Mouse (Mus musculus): ENCODE data around the gene Evi5l.

Gene Evi5l

DNA sequence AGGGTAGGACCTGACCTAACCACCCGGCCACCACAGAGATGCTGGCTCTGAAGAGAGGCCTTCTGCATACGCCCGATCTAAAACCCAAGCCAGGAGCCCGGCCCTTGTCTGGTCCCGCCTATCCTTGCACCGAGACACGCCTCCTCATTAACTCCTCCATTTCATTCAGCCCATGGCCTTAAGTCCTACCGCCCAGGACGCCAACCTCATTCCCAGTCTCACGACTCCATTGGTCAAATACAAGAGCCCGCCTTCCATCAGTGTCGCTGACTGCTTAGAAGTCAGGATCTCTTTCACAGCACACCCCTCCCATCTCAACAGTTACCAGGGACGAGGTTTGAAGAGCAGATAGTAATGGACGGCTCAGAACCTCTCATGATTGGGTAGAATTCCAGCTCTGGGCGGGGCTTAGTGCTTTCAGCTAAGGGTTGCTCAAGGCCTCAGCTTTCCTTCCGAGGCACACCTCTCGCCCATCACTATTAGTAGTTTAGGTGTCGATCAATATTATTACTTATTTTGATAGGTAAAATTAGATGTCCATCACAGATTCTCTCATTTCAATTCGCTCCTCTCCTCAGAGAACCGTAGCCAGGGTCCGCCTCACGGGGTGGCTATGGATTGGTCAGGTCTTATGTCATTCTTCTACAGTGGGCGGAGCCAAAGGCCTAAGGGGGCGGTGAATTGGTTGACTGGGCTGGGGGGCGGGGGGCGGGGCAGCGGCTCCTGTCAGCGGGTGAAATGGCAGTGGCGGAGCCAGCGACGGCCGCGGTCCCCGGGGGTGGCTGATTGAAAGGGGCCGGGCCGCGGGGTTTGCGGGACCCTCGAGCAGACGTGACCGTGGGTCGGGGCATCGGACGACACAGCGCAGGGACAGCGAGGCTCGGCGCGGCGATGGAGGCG is at the start of gene Evi5l:
Evi5l (plus strand) TSS at position 716 of the 900 bp plus-strand sequence.
- peak; percentile 99 to 100 for DNase-seq

- no peak for DNase-seq
Observed at GRCm38 (mm10) chr8:4133798-4134197, 32.6 kb upstream of the Evi5l start, which contains the start of gene Cd209g. Gene Cd209g, plus strand, starts transcription at chr8:4134098.

GRCm38 (mm10) chr8:4139660-4140646 is 26.4 kb upstream of the Evi5l start:
- DNase-seq = peak; percentile 76

DNA sequence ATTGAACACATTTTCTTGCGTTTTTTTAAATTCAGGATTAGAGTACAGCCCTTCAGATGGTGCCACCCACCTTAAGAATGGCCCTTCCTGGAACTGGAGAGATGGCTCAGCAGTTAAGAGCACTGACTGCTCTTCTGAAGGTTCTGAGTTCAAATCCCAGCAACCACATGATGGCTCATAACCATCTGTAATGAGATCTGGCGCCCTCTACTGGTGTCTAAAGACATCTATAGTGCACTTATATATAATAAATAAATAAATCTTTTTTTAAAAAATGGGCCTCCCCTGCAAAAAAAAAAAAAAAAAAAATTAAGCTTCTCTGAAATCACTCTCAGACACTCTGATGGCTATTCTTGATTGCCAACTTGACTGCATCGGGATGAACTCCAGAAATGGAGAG is 24.6 kb upstream of the Evi5l start:
- DNase-seq = peak in 1 of 2 experiments; percentile 24

DNA sequence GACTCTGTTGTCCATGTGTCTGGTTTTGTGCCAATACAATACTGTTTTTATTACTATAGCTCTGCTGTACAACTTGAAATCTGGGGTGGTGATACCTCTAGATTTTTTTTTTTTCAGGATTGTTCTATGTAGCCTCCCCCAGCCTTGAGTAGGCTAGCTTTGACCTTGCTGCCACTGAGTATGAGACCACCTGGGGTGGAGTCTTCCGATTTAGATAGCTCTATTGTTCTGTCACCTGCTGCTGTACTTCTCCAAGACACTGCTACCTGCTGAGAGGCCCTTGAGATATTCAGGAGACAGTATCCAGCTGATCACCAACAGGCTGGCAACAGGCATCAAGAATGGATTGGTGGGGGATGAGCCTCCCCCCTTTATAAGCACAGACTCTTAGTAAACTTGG is 19.1 kb upstream of the Evi5l start:
- no peak for DNase-seq

GRCm38 (mm10) chr8:4154878-4155277 is 11.5 kb upstream of the Evi5l start:
- no peak for DNase-seq

DNA sequence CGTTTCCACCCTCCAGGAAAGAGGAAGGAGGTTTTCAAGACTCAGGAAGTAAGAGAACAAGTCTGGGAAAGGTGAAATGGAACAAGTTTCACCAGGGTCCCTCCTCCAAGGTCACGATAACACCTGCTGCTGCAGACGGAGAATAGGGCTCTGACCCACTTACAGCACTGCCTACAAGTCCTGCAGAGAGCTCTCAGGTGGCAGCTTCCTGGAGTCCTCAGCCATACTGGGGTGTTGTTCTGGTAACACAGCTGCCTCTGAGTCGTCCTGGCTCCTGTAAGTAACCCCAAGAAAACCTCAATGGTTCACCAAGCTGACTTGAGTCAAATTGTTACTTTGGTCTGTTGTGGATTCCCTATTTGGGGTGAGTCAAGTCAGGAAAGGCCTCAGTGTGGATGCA is 3.6 kb upstream of the Evi5l start:
- no peak for DNase-seq

GRCm38 (mm10) chr8:4165176-4165851 is 1.1 kb upstream of the Evi5l start:
- DNase-seq = no peak

GRCm38 (mm10) chr8:4166881-4167525 is 636 bp downstream of the Evi5l start:
- peak in 1 of 2 experiments; percentile 5 for DNase-seq

GRCm38 (mm10) chr8:4167918-4168317 is 1.6 kb downstream of the Evi5l start:
- no peak for DNase-seq

- DNase-seq = no peak
Observed at GRCm38 (mm10) chr8:4172486-4172885, 6.1 kb downstream of the Evi5l start.

DNA sequence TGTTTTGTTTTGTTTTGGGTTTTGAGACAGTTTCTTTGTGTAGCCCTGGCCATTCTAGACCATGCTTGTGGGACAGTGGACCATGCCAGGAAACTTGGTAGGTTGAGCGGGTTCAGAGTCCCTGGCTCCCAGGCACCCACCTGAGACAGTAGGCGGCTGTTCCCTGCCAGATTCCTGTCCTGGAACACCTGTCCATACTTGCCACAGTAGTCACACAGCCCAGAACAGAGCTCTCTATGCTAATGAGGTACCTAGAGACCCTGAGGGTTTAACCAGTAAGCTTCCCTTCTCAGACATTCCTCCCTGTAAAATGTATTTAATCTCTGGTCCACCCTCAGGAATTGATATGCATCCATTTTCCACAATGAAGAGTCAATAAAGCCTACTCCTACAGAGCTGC is 7.7 kb downstream of the Evi5l start:
- no peak for DNase-seq

DNA sequence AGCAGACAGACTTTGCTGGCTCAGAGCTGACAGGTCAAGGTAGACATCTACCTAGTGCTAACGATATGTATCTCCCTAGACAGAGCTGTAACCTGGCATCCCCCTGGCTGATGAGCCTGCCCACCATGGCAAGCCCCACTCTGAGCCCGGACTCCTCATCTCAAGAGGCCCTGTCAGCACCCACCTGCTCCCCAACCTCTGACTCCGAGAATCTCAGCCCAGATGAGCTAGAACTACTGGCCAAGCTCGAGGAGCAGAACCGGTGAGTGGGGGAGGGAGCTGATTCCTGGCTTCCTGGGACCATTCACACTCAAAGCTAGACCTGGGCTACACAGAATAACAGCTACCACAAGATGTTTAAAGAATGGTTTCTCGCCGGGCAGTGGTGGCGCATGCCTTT is 17.0 kb downstream of the Evi5l start:
- DNase-seq = no peak

DNA sequence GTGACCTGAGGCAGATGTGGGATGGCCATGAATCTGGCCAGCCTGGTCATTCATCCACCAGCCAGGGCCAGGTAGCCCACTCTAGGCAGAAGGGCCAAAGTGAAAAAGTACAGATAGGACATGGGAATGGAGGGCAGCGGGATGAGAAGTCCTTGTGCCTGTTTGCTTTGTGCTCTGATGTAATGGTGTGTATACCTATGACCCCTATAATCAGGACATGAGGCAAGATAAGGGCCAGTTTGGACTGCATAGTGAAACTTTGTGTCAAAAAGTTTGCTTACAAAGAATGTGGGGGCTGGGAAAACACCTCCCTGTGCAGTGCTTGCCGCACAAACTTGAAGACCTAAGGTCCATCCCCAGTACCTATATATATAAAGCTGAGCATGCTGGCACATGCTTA is 19.8 kb downstream of the Evi5l start:
- DNase-seq = no peak

DNA sequence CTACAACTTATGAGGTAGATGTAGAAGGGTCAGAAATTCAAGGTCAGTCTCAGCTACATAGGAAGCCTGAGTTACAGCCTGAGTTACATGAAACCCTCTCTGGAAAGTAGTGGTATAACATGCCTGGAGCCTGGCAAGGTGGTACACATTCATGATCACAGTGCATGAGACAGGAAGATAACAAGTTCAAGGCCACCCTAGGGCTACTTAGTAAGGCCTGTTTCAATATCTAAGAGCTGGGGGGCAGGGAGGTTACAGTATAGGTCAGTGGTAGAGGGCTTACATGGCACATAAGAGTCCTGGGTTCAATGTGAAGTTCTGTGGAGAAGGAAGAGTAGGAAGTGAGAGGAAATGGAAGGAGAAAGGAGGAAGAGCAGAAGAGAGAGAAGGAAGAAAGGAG is 22.2 kb downstream of the Evi5l start:
- DNase-seq = no peak

DNA sequence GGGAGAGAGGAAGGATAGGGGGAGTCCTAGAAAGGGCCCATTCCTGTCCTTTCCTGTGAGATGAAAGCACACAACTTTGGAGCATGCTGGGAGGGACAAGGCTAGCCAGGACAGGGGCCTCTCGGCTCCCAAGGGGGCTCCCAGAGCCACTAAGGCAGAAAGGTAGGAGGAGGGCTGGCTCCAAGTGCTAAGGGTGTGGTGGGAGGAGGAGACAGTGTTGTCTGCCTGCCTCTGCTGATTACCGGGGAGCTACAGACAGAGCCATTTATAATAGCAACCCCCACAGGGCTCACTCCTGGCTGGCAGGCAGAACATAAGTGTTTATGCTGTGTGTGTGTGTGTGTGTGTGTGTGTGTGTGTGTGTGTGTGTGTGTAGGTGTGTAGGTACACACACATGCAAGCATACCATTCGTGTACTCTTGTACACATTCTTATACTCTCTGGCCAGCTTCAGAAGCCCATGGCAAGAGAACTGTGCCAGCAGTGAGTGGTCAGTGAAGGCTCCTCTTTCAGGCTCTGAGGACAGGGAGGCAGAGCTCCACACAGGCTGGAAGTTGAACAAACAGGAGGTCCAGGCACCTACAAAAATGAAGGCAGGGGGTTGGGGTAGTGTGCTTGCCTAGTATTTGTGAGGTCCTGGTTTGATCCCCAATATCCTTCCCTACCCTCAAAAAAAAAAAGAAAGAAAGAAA is 22.8 kb downstream of the Evi5l start:
- DNase-seq = no peak

DNA sequence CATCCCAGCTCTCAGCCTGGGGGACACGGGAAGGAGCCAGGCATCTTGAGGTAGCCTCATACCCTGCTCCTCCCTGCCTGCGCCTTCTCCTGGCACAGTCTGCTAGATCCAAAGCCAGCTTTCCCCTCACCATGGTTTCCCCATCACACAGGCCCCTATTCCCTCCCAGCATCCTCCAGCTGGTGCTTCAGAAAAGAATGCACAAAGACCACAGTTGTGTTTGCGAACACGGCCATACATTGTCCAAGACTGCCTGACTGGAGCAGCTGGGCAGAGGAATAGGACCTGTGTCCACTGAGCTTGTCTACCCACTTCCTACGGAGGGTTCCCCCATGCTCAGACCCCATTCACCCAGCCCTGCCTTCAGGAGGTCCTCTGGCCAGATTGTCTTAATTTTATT is 25.9 kb downstream of the Evi5l start:
- DNase-seq = no peak

DNA sequence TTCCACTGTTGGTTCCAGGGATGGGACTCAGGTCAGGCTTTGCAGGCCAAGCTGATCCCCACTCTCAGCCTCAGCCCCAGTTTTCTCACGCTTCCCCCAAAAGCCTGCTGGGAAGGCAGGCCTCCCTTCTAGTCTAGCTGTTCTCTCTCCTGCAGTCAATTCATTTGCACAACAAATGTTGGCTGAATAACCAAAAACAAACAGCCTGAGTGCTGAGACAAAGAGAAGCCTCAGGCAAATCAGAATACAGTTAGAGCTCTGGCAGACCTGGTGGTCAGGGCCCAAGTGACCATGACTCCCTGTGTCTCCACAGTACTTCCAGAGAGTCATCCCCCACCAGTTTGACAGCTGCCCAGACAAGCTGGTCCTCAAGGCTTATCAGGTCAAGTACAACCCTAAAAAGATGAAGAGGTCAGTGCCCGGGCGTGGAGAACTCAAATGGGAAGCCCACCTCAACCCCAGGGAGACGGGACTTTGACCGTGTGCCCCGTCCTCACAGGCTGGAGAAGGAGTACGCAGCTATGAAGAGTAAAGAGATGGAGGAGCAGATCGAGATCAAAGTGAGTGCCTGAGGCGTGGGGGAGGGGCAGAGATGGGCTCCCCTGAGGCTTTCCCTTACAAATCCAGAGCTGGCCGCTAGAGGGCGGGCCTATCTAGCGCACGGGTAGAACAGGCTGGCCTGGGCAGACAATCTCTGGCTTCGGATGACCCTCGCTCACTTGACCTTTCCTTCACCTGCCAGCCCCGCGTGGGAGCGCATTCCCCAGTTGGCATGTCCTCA is 26.6 kb downstream of the Evi5l start:
- DNase-seq = peak; percentile 90 to 94

DNA sequence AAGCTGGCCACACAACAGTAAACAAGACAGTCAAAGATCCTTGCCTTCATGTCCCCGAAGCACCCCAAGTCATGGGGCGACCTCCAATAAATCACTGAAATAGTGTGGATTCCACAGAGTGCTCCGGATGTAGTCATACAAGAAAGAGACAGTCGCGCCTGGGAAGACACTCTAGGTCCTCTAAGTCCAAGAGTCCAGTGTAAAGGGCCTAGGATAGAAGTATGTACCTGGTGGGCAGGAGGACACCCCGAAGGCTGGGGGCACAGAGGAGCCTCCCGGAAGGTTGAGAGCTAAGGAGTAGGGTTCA is 27.2 kb downstream of the Evi5l start:
- no peak for DNase-seq

- no peak for DNase-seq
Observed at GRCm38 (mm10) chr8:4201321-4201720, 35.0 kb downstream of the Evi5l start.

Data from kidney, postnatal 25 days (tissue).